Mouse (Mus musculus) retina, postnatal 7 days (tissue): Measurements from ENCODE around the gene Tmem41a.
"Not testable (repeated sequence)": the region's sequence is repeated elsewhere in the genome, so short reads cannot be mapped to it uniquely, and the experiment has no call there.

Source experiments
- DNase-seq: peaks from one replicate; pipeline ENCODE4 v3.0.0-alpha.2; 2012; ENCODE audit warnings: low read depth, low spot score

The Tmem41a gene

DNA sequence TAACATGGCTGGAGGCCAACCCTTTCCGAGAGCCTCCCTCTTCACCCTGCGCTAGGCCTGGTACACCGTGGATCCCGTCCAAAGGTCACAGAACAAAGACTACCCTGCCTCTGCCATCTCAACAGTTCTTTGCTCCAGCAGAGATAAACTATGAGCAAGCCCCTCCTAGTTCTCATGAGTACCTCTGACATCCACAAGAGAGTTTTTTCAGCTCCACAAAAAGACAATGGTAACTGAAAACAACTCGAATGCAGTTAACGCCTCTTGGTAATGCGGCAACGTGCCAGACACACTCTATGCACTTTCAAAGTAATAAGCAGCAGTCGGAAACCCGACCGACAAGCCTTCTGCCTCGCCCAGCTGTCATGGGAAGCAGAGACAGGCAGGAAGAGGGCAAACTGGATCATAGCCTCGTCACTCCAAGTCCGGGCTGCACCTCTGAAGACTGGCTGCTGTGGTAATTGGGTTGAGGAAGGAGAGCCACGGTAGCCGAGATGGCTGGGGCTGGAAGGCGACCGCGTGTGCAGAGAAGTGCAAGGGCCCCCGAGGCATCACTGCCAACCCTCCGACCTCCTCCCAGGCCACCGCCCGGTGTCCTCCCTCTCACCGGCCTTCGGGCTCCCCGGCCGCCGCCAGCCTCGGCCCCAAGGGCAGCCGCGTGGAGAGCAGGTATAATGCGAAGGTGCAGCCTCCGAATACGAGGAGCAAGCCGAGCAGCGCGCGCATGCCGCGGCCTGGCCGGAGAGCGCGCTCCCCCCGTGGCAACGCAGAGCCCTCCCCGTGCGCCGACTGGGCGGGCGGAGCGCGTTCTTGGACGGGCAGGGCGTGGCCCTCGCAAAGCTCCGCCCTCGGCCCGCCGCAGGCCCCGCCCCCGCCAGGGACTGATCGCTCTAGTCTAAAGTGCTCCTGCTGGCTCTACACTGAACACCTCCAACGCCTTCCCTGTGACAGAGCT, at the start of gene Tmem41a:
Gene Tmem41a (minus strand): TSS at position 792 of the 955 bp plus-strand sequence.
- peak; percentile 71 for DNase-seq

DNA sequence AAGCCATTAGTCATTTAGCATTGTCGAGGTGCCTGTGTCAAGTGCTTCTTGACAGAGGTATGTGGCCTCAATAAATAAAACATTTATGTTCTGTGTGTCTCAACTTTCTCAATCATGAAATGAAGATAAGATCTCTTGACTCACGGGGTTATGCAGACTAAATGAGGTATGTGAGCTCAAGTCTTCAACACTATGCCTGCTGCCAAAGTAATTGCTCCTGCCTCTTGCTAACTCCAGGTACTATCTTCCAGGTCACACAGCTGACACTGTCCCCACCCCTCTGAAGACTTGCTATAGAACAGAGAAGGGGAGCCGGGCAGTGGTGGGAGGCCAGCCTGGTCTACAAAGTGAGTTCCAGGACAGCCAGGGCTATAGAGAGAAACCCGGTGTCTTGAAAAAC, 49.0 kb upstream of the Tmem41a start:
- DNase-seq, result no peak

DNA sequence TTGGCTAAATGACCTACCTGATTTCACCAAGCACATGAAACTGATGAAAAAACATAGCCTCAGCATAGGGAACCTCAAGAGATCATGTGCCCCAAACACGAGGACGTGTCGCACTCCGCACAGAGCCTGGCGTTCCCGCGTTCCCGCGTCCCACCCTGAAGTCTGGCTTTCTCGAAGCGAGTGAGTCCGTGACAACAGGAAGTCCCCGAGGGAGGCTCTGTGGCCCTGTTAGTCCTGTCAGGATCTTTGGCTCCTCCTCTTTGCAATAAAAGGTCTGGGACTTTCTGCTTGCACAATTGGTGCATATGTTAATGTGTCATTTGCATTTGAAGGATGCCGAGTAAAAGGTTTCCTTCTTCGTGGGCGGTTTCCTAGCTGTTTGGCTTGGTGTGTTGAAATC, 48.0 kb upstream of the Tmem41a start, which contains the start of gene Liph:
Gene Liph (minus strand): TSS at position 360 of the 400 bp plus-strand sequence.
- no peak for DNase-seq

DNA sequence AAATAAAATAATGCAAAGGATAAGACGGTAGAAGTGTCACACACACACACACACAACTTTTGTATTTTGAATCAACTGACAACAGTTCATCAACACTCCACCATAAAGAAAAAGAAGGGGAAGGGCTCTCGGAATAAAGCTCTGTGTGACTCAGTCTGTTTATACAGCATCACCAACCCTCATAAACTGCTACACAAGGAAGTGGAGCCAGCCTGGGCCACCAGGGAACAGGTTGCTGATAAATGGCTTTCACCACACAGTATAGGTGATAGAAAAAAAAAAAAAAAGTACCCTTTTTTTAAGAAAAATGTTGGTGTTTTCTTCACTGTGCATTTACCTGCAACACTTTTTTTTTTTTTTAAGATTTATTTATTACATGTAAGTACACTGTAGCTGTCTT, 44.4 kb upstream of the Tmem41a start:
- DNase-seq, result no peak

DNA sequence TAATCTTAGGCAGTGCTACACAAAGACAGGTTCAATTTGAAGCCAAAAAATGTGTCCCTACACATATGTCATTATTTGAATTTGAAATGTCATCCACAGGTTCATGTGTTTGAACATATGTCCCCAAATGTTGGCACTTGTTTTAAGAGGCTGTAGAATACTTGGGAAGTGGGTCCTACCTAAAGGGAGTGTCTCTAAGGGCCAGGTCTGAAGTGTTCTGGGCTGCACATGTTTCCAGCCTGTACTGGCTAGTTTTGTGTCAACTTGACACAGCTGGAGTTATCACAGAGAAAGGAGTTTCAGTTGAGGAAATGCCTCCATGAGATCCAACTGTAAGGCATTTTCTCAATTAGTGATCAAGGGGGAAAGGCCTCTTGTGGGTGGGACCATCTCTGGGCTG, 43.5 kb upstream of the Tmem41a start:
- DNase-seq, result not testable (repeated sequence)

DNA sequence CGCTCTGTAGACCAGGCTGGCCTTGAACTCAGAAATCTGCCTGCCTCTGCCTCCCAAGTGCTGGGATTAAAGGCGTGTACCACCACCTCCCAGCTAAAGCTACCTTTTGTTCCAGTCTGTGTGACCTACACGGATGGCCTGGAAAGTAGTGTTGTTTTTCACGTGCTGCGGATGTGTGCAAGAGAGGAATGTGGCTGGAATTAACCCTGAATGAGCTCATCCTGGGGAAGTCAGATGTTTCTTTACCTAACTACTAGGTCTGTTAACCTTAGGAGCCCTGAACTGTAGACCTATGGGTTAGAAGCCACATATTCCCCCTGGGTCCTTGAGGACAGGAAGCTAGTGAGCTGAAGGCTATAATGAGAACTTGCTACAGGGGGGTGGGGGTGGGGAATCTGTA, 40.6 kb upstream of the Tmem41a start:
- no peak for DNase-seq

DNA sequence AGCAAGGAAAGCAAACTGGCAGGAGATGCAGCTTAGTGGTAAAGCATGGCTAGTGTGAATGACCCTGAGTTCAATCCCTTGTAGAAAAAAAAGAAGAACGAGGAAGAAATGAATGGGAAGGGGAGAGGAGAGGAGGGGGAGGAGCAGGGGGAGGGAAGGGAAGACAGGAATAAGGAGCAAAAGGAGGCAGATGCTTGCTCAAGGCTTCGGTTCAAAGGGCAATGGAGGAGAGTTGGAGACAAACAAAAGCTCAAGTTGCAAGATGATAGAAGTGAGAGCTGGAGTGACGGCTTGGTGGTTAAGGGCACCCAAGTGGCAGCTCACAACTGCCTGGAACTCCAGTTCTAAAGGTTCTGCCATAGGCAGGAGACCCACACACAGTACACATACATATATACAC, 38.8 kb upstream of the Tmem41a start:
- DNase-seq, result no peak

DNA sequence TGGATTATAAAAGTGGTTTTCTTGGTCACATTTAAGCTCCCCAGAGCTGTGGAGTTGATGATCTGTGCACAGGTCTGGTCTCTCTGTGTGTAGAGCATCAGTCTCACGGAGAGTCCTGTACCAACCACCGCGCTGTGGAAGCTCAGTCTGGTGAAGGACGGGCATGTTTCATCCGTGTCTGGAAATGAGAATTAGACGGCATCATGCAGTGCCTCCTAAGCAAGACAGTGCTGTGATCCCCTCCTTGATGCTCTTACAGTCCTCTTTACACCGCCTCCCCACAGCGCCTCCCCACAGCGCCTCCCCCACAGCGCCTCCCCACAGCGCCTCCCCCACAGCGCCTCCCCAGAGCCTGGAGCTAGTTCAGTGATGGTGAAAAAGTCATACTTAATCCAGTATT, 36.7 kb upstream of the Tmem41a start:
- DNase-seq, result no peak

DNA sequence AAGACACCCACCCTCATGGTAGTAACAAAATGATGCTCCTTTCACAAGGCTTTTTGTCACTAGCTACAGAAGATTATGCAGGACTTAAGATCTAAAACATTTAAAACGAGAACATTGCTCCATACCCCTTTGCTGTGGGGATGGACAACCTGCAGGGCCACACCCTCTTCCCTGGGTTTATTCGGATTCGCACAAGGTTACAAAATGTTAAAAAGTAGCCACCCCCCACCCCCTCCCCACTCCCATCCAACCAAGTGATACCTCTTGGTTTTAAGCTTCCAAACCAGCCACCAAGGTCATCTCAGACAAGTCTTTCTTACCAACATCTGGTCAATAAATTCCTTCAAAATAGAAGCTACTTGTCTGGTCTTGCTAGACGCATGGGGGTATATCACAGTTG, 36.2 kb upstream of the Tmem41a start:
- DNase-seq, result no peak

DNA sequence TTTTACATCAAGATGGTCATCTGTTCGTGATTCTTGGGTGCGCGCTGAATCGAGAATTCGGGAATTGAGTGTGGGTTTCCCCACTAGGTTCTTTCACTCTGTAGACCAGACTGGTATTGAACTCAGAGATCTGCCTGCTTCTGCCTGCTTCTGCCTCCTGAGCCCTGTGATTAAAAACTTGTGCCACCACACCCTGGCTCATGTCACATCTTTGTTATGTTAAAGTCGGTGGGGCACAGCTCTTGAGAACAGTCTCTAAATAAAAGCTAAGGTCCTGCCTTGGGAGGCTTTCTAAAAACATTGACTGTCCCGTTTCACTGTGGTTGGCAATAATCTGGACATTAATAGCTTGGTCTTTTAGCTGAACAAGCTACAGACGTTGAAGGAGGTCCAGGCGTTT, 35.8 kb upstream of the Tmem41a start:
- DNase-seq, result no peak

DNA sequence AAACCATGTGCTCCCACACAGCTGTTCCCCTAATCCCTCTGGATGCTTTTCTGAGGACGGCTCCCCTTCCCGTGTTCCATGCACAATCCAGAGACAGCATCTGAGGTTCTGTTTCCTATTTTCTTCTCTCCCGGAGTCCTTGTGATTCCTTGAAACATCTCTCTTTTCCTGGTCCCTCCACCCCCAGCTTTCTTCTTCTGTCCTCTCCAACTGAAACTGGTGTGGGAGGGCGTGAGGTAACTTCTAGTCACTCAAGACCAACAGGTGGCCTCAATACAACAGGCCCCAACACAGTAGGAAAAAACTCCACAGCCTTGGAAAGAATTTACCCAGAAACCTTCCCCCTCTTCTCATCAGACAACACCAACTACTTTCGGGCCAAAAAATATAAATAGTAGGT, 30.0 kb upstream of the Tmem41a start:
- DNase-seq, result no peak

DNA sequence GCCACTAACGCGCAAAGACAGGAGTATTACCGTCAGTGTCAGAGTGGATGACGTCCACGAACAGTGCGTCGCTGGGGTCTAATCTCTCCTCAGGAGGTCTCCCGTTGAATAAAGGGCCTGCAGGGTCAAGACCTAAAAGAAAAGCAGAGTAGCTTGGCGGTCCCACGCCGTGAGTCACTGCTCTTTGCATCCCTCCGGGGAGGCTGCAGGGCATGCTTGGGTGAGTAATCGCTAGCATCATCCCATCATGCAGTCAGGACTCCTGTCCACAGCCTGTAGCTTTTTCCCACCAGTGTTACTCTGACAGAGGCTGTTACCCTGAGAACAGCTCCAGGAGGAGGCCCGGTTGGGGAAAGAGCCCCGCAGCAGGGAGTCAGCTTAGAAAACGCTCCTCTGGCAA, 28.9 kb upstream of the Tmem41a start:
- DNase-seq, result no peak

DNA sequence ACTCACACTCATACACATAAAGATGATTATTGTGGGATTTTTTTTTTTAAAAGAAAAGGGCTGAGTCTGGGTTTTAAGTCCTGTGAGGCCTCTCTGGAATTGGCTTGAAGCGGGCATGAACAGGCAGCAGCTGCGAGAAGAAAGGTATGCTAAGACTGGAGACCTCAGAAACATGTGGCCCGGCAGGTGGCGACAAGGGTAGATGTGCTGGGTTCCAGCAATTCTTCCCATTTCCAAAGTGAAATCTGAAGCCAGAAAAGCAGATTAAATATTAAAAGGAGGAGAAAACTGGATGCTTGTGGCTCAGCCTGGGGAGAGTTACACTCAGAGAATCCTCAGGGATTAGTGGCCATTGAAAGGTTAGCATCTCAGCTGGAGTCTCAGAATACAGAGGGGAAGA, 24.1 kb upstream of the Tmem41a start:
- no peak for DNase-seq

DNA sequence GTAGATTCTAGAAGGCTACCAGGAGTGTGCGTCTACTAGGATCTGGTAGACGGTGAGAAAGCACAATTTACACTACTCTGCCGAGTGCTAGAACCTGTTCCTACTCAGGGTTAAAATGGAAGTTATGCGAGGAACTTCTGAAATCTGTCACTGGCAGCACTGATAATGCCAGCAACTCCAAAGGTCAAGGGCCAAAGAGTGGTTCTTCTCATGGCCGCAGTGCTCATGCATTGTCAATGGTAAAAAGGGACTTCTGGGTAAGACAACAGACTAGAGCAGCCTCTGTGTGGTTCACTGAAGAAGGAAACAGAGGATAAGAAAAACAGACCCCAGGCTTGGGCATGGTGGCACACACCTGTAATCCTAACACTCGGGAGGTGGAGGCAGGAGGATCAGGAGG, 23.2 kb upstream of the Tmem41a start:
- DNase-seq, result no peak

DNA sequence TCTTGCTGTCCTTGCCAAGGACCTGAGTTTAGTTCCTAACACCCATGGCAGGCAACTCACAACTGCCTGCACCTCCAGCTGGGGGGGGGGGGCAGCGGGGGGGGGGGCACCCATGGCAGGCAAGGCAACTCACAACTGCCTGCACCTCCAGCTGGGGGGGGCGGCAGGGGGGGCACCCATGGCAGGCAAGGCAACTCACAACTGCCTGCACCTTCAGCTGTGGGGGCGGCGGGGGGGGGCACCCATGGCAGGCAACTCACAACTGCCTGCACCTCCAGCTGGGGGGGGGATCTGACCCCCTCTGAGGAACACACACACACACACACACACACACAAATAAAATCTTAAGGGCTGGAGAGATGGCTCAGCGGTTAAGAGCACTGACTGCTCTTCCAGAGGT, 22.5 kb upstream of the Tmem41a start:
- no peak for DNase-seq

DNA sequence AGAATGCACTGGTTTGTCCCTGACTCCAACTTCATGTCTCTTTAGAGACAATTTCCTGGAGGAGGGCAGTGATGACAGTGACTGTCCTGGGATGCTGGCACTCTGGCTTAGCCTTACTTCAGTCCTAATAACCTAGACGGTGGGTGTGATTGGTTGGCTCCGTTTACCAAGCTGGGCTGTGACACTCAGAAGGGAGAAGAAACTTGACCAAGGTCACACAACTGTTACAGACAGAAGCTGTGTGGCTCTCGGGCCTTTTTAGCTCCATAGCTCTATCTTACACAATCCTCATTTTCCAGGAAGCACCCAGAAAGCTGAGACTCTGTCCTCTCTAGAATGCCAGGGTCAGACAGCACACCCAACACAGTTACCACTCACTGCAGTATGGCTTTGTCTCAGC, 18.2 kb upstream of the Tmem41a start:
- no peak for DNase-seq

DNA sequence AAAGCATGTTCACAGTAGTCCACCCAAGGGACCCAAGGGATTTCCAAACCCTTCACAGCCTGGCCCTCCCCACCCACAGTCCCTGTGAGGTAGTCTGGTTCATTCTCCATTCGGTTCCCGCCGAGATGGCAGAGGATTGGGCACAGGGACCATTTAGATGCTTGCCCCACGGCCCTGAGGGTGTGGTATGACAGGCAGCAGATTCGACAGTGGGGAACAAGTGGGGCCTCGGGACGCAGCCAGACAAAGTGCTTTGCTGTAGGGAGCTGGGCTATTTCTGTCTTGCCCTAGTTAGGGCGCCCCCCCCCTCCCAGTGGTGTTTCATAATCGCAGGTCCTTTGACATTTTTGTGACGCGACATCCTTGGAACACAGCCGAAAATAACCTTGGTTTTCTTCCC, 8.2 kb upstream of the Tmem41a start:
- no peak for DNase-seq

DNA sequence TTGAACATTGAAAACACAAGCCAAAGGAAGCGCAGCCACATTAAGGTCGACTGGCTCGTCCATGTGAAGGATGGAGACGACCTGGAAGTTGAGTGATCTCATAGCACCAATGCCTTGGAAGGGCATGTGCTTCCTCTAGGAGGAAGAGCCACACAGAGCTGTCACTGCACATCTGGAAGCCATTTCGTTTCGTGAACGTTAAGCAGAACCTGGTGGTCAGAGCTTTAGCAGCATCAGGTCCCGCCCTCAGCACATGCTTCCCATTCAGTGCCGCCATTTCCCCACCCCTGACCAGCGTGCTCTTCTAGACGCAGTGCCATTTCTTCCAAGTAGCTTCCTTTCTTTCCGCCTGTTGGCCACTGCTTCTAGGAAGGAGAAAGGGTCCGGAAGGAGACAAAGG, 18.9 kb downstream of the Tmem41a start:
- DNase-seq, result no peak

DNA sequence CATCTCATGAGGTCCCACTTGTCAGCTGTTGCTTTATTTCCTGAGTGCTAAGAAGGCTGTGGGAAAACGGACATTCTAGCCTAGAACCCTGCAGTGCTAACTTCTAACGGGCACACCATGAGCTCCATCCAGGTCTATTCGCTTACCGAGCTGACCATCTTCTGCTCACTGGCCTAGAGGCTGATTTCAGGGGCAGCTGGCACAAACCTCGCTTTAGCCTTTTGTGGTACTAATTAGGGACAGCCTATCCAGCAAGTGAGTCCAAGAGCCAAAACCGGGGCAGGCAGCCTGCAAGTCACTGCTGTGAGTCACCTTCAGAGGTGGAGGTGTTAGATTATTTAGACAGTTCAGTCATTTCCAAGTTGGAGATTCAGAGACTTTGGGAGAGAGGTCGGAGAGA, 30.7 kb downstream of the Tmem41a start:
- DNase-seq, result no peak

DNA sequence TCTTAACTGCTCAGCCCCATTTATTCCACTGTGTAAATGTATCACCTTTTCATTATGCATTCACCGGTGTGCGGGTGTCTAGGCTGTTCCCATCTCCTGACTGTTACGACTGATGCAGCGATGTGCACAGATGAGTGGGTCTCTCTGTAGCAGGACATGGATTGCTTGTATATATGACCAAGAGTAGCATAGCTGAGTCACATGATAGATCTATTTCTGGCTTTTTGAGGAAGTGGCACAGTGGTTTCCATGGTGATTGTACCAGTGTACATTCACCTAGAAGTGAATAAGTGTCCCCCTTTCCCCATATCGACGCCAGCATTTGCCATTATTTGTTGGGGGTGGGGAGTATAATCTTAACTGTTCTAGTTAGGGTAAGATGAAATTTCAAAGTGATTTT, 34.0 kb downstream of the Tmem41a start:
- DNase-seq, result no peak

DNA sequence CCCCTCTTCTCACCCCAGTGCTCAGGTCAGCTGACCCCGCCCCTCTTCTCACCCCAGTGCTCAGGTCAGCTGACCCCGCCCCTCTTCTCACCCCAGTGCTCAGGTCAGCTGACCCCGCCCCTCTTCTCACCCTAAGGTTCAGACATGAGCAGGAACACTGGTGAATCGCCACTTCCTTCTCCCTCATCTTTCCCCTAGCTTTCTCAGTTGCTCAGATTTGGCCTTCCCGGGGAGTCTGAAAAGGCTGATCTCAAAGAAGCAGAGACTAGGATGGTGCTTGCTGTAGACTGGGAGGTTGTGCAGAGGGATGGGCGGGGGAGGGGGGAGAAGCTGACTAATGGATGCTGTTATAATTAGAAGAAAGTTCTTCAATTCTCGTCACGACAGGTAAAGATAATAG, 38.4 kb downstream of the Tmem41a start:
- not testable (repeated sequence) for DNase-seq

DNA sequence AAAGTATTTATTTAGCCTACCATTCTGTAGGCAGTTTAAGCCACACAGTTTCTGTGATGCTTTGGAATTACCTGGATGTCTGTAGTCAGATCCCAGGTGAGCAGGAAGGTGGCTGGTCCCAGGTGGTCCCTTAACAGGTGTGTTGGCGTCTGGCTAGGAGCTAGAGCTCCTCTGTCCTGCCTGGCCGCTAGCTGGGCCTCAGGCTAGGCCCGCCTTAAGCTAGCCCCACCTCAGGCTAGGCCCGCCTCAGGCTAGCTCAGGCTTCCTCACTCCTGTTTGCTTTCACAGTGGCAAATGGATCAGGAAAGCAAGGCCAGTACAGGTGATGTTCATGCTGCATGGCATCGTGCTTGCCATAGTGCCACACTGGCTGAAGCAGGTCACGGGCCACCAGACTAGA, 40.5 kb downstream of the Tmem41a start:
- no peak for DNase-seq

DNA sequence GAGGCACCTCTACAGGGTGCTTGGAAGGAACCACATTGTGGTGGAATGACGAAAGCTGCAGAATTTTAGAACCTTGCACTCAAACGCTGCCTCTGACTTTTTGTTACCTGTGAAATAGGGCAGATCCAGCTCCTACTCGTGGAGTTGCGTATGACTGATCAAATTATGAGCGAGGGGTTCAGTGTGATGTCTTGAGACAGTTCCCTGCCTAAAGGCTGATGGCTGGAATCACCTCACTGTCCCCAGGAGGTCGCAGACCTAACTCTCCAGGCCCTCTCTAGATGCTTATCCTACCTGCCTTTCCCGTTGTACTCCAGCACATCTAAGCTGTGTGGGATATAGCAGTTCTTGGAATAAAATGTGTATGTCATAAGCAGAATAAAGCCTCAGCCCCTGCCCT, 41.4 kb downstream of the Tmem41a start:
- no peak for DNase-seq

DNA sequence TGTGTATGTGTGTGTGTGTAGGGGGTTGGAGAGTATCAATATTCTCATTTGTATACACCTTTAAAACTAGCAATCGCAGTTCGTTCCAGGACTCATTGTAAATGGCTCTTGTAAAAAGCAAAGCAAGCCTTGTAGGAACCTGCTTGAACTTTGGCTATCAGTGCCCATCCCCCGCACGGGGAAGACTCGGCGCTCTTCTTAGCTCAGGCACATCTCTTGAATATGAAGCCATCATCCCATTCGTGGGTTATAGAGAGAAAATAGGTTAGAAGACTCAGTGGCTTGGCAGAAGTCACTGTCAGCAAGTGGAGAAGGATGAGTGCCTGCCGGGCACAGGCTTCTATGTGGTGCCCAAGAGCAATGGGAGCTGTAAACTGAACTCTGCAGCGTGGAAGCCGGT, 42.7 kb downstream of the Tmem41a start:
- no peak for DNase-seq
